Mouse (Mus musculus) megakaryocyte progenitor cell, adult 5-6 weeks (primary cell): ENCODE measurements around the gene Fam83f. TPM values are rescaled to one million over a fixed set of nuclear protein-coding genes. Genes with fewer than 3 reads are reported as not detected.
A peak's percentile ranks its signal among the peaks of the same experiment; 100 is the strongest.
"Not testable (repeated sequence)": the region's sequence is repeated elsewhere in the genome, so short reads cannot be mapped to it uniquely, and the experiment has no call there.

Experiments used
- ATAC-seq: replicated peaks from 2 replicates; pipeline ENCODE4 v1.8.0; 2016; ENCODE audit warnings: mild to moderate bottlenecking, moderate TSS enrichment, inconsistent platforms; ENCODE audit not compliant: poor library complexity
- total RNA-seq, 2 experiments: library from RNA; stranded (forward) in 1 of 2; stranded (reverse) in 1 of 2; fragments of 157-497, 149-512 nt in 1 of 2; fragments of 200-1000 nt in 1 of 2; gene quantifications; 2 replicates each; pipeline versions ENCODE4 v1.2.3 to v1.2.4; 2015 to 2017

Gene Fam83f
- total RNA-seq, 2 experiments from 2014 or later, result 0.05 to 0.42 TPM

GRCm38 (mm10) chr15:80704267-80704666 lies 32.6 kb downstream of the Fam83f start:
- ATAC-seq, result peak; percentile 93

DNA sequence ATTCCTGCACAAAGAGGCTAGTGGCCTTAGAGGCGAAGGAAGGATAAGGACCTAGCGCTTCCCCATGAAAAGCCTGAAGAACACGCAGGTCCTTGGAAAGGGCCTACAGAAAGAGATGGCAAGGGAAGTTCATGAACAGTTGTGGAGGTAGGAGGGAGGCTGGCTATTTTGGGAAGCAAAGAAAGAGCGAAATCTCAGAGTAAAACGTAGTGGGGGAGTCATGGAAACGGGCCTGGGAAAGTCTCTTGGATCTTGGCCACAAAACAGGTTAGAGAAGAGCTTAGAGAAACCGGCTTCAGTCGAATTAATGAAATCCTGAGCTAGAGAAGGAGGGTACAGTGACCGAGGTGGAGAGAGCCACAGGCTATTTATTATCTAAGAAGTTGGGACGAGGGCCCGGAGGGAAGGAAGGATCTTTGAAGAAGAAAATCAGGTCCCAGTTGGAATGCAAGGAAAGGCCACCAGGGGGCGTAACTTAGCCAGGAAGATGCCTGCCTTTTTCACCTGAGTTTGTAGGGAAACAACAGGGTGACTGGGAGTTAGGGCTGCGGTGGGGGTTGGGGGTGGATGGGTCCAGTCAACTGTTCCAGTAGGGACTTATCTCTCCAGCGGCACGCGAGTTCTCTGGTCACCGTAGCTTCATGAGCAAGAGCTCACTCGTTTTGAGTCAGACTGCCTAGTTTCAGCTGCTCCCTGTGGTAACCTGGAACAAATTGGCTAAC lies 34.3 kb downstream of the Fam83f start:
- ATAC-seq, result no peak

- no peak for ATAC-seq
These were observed 34.9 kb downstream of the Fam83f start for GRCm38 (mm10) chr15:80706596-80706995.

- no peak for ATAC-seq
These were observed 35.4 kb downstream of the Fam83f start for GRCm38 (mm10) chr15:80707088-80707487.

DNA sequence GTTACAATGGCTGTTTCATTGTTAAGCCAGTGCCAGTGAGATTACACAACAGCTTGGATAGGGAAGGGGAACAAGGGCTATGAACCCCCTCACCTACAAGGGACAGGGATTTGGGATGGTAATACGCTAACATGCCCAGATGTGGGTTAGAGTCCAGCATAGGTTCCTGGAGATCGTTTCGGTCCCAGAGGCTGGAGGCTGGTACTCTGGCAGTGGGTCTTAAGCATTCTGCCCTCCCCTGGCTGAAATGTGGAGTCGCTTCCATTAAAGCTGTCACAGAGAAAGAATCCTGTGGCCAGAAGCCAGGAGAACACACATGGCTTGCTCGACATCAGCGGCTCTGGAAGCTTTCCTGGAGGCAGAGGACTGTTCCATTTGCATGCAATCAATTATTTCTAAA lies 37.9 kb downstream of the Fam83f start:
- no peak for ATAC-seq

GRCm38 (mm10) chr15:80710257-80710607 lies 38.6 kb downstream of the Fam83f start:
- no peak for ATAC-seq

DNA sequence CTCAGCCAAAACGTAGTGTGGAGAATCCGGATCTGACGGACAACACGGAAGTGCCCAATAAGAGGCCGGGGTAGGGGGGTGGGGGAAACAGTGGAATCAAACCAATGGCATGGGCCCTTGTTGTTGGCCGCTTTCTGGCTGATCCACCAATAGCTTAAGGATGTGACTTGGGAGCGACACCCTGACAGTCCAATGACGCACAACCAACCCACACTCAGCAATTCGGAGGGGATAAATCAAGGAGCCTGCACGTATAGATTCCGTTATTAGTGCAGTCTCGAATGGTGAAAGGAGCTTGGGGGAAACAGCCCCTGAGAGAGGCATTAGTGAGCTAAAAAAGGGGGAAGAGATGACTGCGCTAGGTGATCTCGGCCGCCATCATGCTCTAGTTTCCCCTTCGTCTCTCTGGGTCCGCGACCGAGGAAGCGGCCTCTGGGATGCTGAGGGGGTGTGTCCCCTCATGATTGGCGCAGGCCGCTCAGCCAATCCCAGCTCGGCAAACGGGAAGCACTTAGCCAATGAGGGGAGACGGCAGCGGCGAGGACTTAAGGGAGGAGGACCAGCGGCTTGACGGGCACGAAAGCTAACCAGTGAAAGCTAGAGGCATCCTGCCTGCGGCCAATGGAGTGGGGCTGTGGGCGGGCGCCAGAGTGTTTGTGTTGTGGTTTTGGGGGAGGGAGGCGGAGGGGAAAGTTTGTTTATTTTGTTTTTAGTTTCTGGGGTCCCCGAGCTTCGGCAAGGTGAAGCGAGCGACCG lies 39.1 kb downstream of the Fam83f start, which contains the start of gene Tnrc6b:
Gene Tnrc6b (plus strand): TSS at position 706 of the 756 bp plus-strand sequence.
- peak; percentile 88 for ATAC-seq

DNA sequence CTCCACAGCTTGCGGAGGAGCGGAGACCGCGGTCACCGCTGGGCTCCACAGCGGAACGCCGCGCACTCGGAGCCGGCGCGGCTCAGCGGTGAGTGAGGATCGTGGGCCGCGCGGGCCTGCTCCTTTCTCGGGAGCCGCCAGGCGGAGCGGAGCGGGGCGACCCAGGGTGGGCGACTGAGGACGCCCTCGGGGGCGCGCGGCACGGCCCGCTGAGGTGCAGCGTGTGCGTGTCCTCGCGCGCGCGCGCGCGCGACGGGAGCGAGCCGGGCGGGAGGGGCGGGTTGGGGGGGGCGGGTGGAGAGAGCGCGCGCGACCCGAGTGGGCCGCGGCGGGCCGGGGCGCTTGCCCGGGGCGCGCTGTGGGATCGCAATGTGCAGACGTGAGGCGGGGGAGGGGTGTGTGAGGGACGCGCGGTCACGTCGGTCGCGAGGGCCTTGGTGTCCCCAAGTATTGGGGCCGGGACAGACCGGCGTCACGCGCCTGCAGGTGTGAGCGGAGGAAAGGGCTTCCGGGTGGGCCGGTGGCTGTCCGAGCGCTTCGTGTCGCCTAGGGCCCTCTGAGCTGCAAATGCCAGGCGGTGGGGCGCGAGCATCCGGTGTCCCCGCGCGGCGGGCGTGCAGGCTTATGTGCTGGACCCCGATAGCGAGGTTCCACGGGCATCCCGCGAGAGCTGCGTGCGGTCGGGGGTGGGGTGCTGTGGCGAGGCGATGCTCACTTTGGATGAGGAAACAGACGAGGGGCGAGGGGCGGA lies 39.9 kb downstream of the Fam83f start:
- ATAC-seq, result peak; percentile 34

DNA sequence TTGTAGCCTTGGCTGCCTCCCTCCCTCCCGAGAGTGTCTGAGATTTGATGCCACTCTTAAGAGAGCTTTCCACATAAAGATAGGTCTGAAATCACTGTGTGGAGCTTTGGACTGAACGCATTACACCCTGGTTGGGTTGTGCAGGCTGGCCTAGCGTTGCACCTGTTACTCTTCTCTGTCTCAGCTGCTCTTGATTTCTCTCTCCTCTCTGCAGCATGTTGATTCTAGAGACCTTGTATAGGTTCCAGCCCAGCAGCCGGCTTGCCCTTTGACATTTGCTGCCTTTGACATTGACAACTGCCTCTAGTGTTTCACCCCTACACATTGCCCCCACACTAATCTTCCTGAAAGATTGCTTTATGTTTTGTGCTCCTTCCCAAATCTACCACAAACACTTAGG lies 42.7 kb downstream of the Fam83f start:
- ATAC-seq, result no peak

DNA sequence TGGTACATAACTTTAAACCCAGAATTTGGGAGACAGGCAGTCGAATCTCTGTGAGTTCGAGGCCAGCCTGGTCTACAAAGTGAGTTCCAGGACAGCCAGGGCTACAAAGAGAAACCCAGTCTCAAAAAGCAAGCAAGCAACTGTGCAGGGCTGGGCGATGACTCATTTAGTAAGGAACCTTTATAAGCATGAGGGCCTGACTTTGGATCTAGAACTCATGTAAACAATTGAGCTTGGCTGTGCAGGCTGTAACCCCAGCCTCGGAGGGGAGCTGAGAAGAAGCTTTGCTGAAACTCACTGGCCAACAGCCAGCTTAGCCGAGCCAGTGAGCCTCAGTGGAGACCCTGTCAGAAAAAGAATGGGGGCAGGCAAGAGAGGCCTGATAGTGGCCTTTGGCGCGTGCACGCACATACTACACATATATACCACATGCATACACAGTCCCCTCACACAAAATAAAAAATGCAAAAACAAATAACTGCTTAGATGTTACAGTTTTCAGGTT lies 45.0 kb downstream of the Fam83f start:
- ATAC-seq, result no peak

GRCm38 (mm10) chr15:80717431-80717830 lies 45.8 kb downstream of the Fam83f start:
- no peak for ATAC-seq

DNA sequence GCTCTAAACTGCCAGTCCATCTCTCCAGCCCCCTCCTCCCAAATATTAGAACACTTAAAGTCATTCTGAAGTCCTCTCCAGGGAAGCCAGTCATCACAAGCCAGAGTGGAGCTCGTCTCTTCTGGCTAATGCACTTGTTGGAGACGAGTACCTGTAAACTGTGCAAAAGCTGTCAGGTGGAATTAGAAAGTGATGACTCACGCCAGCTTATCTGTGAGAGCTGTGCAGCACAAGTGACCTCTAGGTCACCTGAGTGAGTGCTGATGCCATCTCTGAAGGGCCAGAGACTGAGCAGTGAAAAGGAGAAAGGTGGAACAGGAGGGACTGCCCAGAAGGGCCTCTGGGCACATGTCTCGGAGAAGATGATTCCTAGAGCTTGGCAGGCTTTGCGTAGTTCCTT lies 48.6 kb downstream of the Fam83f start:
- no peak for ATAC-seq

- no peak for ATAC-seq
These were observed 50.2 kb downstream of the Fam83f start for GRCm38 (mm10) chr15:80721861-80722260.

- ATAC-seq, result no peak
These were observed 50.7 kb downstream of the Fam83f start for GRCm38 (mm10) chr15:80722366-80722765.

GRCm38 (mm10) chr15:80729477-80729876 lies 57.8 kb downstream of the Fam83f start:
- ATAC-seq, result no peak

GRCm38 (mm10) chr15:80731043-80731442 lies 59.4 kb downstream of the Fam83f start:
- ATAC-seq, result no peak

DNA sequence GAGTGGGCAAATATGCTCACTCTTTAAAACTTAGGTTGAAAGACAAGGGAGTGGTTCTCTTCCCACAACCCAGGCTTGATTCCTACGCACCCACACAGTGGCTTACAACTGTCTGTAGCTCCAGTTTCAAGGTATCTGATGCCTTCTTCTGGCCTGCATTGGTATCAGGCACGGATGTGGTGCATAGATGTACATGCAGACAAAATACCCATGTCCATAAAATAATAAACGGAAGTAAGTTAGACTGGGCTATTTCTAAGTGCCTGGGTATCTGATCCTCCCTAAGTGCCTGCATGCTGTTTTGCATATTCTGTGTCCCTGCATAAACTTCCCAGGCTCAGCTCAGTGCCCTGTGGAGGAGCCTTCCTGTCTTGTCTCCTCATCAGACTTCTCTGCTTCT lies 59.9 kb downstream of the Fam83f start:
- no peak for ATAC-seq

DNA sequence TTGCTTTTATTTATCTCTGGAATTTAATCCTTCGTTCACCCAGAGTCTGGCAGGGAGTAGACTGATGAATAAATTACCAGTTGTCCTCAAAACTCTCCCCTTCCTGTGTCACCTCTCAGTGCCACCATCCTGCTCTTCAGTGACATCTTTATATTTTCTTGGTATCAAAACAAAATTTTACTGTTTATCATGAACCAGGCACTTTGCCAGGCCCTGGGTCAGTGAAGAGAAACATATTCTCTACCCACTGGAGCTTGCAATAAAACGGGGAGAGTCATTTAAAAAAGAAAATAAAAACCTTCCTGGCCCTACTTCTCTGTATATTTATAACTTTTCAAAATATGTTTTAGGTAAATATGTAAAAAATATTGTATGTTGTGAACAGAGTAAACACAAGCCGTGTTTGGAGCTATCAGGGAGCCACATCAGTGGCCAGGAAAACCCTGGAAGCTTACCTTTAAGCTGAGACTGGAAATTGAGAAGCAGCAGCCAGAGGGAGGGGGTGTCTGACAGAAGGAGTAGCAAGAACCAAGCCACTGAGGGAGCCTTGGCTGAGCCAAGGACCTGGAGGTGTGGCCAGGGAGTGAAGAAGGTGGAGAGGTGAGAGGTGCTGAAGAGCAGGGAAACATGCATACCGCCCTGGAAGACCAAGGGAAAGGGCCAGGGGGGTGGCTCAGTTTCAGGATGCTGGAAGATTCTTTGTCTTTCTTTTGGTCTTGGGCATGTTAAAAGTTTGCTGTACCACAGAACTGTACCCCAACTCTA lies 60.8 kb downstream of the Fam83f start:
- no peak for ATAC-seq

DNA sequence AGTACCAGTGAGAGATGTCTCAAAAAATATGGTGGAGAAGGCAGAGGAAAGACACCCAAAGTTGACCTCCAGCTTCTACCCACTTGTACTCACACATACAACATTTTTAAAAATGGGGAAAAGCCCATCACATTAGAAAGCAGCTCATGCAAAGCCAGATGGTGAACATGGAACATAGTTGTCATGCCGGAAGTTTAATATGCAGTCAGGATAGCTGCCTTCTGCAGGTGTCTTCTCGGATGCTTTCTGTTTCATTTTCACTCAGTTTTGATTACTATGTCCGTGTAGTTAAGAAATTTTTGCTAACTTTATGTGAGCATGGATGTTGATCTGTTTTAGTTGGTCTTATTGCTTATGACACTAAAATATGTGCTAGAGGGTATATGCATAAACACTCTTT lies 63.7 kb downstream of the Fam83f start:
- ATAC-seq, result no peak

GRCm38 (mm10) chr15:80735708-80736107 lies 64.1 kb downstream of the Fam83f start:
- ATAC-seq, result not testable (repeated sequence)

DNA sequence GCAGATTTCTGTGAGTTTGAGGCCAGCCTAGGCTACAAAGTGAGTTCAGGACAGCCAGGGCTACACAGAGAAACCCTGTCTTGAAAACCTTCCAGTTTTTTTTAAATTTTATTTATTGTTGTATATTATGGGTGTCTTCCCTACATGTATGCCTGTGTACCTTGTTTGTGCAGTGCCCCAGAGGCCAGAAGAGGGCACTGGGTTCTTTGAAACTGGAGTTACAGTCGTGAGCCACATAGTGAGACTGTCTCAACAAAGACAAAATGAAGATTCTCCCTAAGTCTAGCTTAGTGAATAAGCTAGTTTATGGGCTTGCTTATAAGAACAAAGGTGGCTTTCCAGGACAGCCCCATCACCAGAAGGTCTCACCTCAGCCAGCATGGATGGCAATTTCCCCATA lies 64.9 kb downstream of the Fam83f start:
- ATAC-seq, result peak; percentile 55
